20 mouse cellular contexts compared by ENCODE assay signal in the genomic region with DNA sequence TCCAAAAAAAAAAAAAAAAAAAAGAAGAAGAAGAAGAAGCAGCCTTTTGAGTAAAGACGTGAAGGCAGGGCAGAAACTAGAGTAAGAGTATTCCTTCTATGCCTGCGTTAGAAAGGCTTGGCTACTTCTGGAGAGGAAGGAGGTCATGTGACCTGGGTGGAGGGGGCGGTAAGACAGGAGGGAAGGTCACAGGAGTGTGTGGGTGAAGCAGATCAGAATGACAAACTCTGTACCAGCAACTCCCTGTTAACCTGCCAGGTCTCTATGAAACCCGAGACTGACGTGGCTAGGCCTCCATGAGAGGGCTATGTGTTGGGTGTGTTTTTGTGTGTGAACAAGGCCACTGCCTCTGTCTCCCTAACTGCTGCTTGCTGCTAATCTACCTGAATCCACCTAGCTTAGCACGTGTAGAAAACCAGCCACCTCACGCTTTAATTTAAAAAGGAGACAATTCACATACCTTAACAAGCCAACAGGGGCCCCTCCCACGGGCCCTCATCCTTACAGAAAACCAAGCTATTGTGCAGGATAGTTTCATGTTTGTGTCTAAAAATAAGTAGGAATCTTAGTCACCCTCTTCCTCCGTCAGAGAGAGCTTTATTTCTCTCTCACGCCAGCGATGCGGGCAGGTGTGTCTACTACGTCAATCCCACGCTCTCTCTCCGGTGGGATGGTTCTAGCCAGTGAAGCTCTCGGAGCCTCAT. TPM values are rescaled to one million over a fixed set of nuclear protein-coding genes. Genes with fewer than 3 reads are reported as not detected.
DNase-seq lines count a peak whose midpoint lies in the region; ATAC-seq and TF ChIP-seq lines count a peak whose summit lies in the region.
"Had no signal": no experiment of that assay in that cellular context is flagged by ENCODE, and none has a peak within 500 bp of the region (broad histone marks: within the 10 kb centered on the region; RNA-seq: fewer than 3 reads in every experiment).

No protein-coding gene starts in this region.

- H3K9ac ChIP-seq in ES-E14 (ENCODE audit: insufficient read depth, low read depth, low read length, poor library complexity, severe bottlenecking) = no peak overlapping the region; the same call in 1 of the 2 replicates
- no peak overlapping the region for H3K9ac ChIP-seq in stomach, embryonic 16.5 days (ENCODE audit: low read length)
- no peak overlapping the region for H3K9ac ChIP-seq in midbrain, postnatal 0 days (replicated peaks; ENCODE audit: low read length, poor library complexity, severe bottlenecking)
- H3K9ac ChIP-seq: forebrain, postnatal 0 days; heart, embryonic 12.5 days; lung, embryonic 15.5 days had no signal

- no peak for TF ChIP-seq CTCF in midbrain, postnatal 0 days (IDR thresholded peaks at IDR 0.05)

- H3K4me1 ChIP-seq in ES-E14 (ENCODE audit: control insufficient read depth in 2 of 2, insufficient read depth in 2 of 2, low read length in 2 of 2, poor library complexity in 1 of 2) = peaks cover 0 to 6% of the 10 kb centered on the region in 2 experiments; a peak in 2 of 4 replicates
- peaks cover 3% of the 10 kb centered on the region; the same call in 1 of the 2 replicates for H3K4me1 ChIP-seq in stomach, embryonic 16.5 days (ENCODE audit: control insufficient read depth, insufficient read depth, low read length)
- H3K4me1 ChIP-seq in midbrain, postnatal 0 days (ENCODE audit: insufficient read depth, low read length) = no peaks in the 10 kb centered on the region
- no peaks in the 10 kb centered on the region for H3K4me1 ChIP-seq in midbrain, embryonic 10.5 days
- H3K4me1 ChIP-seq: heart, embryonic 12.5 days; lung, embryonic 15.5 days had no signal

- H3K27ac ChIP-seq in ES-E14 (ENCODE audit: insufficient read depth, low read depth, low read length, poor library complexity, severe bottlenecking) = no peak overlapping the region
- H3K27ac ChIP-seq in stomach, embryonic 16.5 days (ENCODE audit: low read length) = peak overlapping the region; percentile 0; the same call in 1 of the 2 replicates
- no peak overlapping the region for H3K27ac ChIP-seq in midbrain, postnatal 0 days (ENCODE audit: low read depth, low read length)
- H3K27ac ChIP-seq in midbrain, embryonic 10.5 days (replicated peaks) = no peak overlapping the region
- H3K27ac ChIP-seq: lung, embryonic 15.5 days had no signal

- DNase-seq in frontal cortex, postnatal 36 days (ENCODE audit: low spot score in 2 of 2) = no peak
- DNase-seq in right cerebral cortex, adult 2 months (ENCODE audit: low spot score in 2 of 2) = peak; percentile 39 to 47
- DNase-seq in right cerebral cortex, postnatal 14 days = no peak
- peak; percentile 30 for DNase-seq in ES-E14 (ENCODE audit: low read depth, low spot score)
- DNase-seq in midbrain, postnatal 0 days (ENCODE audit: low spot score) = no peak
- DNase-seq in midbrain, embryonic 10.5 days (ENCODE audit: low spot score) = no peak
- DNase-seq: adrenal gland, postnatal 25 days; cerebellum, adult 9-11 months; forebrain, postnatal 0 days; gastrocnemius, postnatal 14 days; heart, postnatal 4 days; kidney, adult 8-10 months; liver; retina, postnatal 1 day; thymus, adult 2 months had no signal

- peak; percentile 62; the same call in 1 of the 2 replicates for ATAC-seq in frontal cortex, adult (ENCODE audit: low TSS enrichment)
- ATAC-seq in stomach, embryonic 16.5 days (ENCODE audit: insufficient read depth, low FRiP score) = no peak
- ATAC-seq in midbrain, postnatal 0 days (ENCODE audit: low FRiP score) = no peak
- ATAC-seq: activated CD4-positive, CD25-positive, alpha-beta regulatory T cell, adult 4 months; forebrain, postnatal 0 days had no signal

- in situ Hi-C loops in ES-E14 (cut with MboI; ENCODE audit: low sequenced_read_pairs in 2 of 2, unreplicated experiment in 2 of 2) = no loop called here

- H3K4me3 ChIP-seq in ES-E14 (ENCODE audit: insufficient read depth in 1 of 2, low read depth in 1 of 2, low read length in 2 of 2, poor library complexity in 1 of 2, severe bottlenecking in 1 of 2) = no peak overlapping the region
- no peak overlapping the region for H3K4me3 ChIP-seq in stomach, embryonic 16.5 days (replicated peaks; ENCODE audit: low read length)
- H3K4me3 ChIP-seq in midbrain, postnatal 0 days (ENCODE audit: low read depth, low read length) = no peak overlapping the region
- H3K4me3 ChIP-seq in midbrain, embryonic 10.5 days = no peak overlapping the region
- H3K4me3 ChIP-seq: heart, embryonic 12.5 days; lung, embryonic 15.5 days had no signal

- no peaks in the 10 kb centered on the region for H3K36me3 ChIP-seq in ES-E14 (ENCODE audit: control insufficient read depth, insufficient read depth, low read length, poor library complexity, severe bottlenecking)
- H3K36me3 ChIP-seq in stomach, embryonic 16.5 days (ENCODE audit: control insufficient read depth, insufficient read depth, low read length) = no peaks in the 10 kb centered on the region
- no peaks in the 10 kb centered on the region for H3K36me3 ChIP-seq in midbrain, postnatal 0 days (ENCODE audit: insufficient read depth, low read length)
- no peaks in the 10 kb centered on the region for H3K36me3 ChIP-seq in midbrain, embryonic 10.5 days
- H3K36me3 ChIP-seq: heart, embryonic 12.5 days; lung, embryonic 15.5 days had no signal

- H3K9me3 ChIP-seq in ES-E14 (ENCODE audit: control insufficient read depth, insufficient read depth, low read depth, low read length) = no peaks in the 10 kb centered on the region
- no peaks in the 10 kb centered on the region for H3K9me3 ChIP-seq in stomach, embryonic 16.5 days (replicated peaks; ENCODE audit: control insufficient read depth, low read length)
- H3K9me3 ChIP-seq in midbrain, postnatal 0 days (ENCODE audit: low read length) = no peaks in the 10 kb centered on the region
- H3K9me3 ChIP-seq in midbrain, embryonic 10.5 days (replicated peaks) = no peaks in the 10 kb centered on the region
- H3K9me3 ChIP-seq: heart, embryonic 12.5 days; lung, embryonic 15.5 days had no signal

- H3K4me2 ChIP-seq in stomach, embryonic 16.5 days (ENCODE audit: low read depth, low read length) = no peak overlapping the region
- H3K4me2 ChIP-seq in midbrain, postnatal 0 days (ENCODE audit: low read depth, low read length, poor library complexity, severe bottlenecking) = no peak overlapping the region
- H3K4me2 ChIP-seq: heart, embryonic 12.5 days; lung, embryonic 15.5 days had no signal

- WGBS in stomach, embryonic 16.5 days = 73% methylated on average over 16 of the region's 16 CpGs
- 86% methylated on average over 16 of the region's 16 CpGs for WGBS in midbrain, postnatal 0 days
- WGBS in midbrain, embryonic 10.5 days = 86% methylated on average over 16 of the region's 16 CpGs

- no peaks in the 10 kb centered on the region for H3K27me3 ChIP-seq in stomach, embryonic 16.5 days (ENCODE audit: control insufficient read depth, insufficient read depth, low read length)
- H3K27me3 ChIP-seq in midbrain, postnatal 0 days (ENCODE audit: insufficient read depth, low read length) = no peaks in the 10 kb centered on the region
- no peaks in the 10 kb centered on the region for H3K27me3 ChIP-seq in midbrain, embryonic 10.5 days (ENCODE audit: low read depth, poor library complexity, severe bottlenecking)
- H3K27me3 ChIP-seq: heart, embryonic 12.5 days; lung, embryonic 15.5 days had no signal

TF ChIP-seq in ES-E14, 5 proteins besides CTCF, POLR2A, EP300 and RAD21:
- TF ChIP-seq ZC3H11A (IDR thresholded peaks at IDR 0.05; ENCODE audit: borderline replicate concordance, low read depth, low read length) (no peak), ZNF384 (IDR thresholded peaks at IDR 0.05; ENCODE audit: low read depth, low read length) (no peak), CHD2 (IDR thresholded peaks at IDR 0.05; ENCODE audit: low read depth, low read length) (no peak), MAFK (IDR thresholded peaks at IDR 0.05; ENCODE audit: insufficient read depth, low read depth, low read length) (no peak), HCFC1 (IDR thresholded peaks at IDR 0.05; ENCODE audit: borderline replicate concordance, insufficient read depth, low read length) (no peak)

RNA-seq across cellular contexts. Expression of a gene that starts 17.7 kb away (rescaled TPM):
- 13.4 and 21.1 TPM in 2 replicates for total RNA-seq in ES-E14 (2012; rRNA removed)
- polyA plus RNA-seq in stomach, embryonic 16.5 days (2015; fragmentation: Nextera tagmentation; extraction: Ambion mirVana) = 79.1 and 84.6 TPM in 2 replicates
- 2.5 and 3.0 TPM in 2 replicates for total RNA-seq in midbrain, postnatal 0 days (2014; rRNA removed)
- 1.3 and 1.4 TPM in 2 replicates for polyA plus RNA-seq in midbrain, postnatal 0 days (2015; fragmentation: Nextera tagmentation; extraction: Ambion mirVana)
- polyA plus RNA-seq in midbrain, embryonic 10.5 days (2016; fragmentation: Nextera tagmentation; extraction: Ambion mirVana) = 1.3 and 1.9 TPM in 2 replicates

Comparison
In these comparisons a context has a peak if more than half of its experiments do, and no peak if none do; other contexts are left out.
1. DNase-seq: peak in right cerebral cortex, adult 2 months (2 of 2) and ES-E14 (single experiment); none in frontal cortex, postnatal 36 days (0 of 2), right cerebral cortex, postnatal 14 days (single experiment), midbrain, postnatal 0 days (single experiment) and midbrain, embryonic 10.5 days (single experiment).
2. RNA of a gene that starts 17.7 kb away (polyA plus RNA-seq): 79.1 to 84.6 TPM in stomach, embryonic 16.5 days; 1.3 to 1.9 TPM in midbrain, embryonic 10.5 days and 1.3 to 1.4 TPM in midbrain, postnatal 0 days; every median in the first group is over 10 times any median in the second.